Mouse (Mus musculus) hematopoietic stem cell, adult 5-6 weeks (primary cell): Measurements from ENCODE around the gene Gsx2. TPM values are rescaled to one million over a fixed set of nuclear protein-coding genes. Genes with fewer than 3 reads are reported as not detected.

ENCODE experiments used
- ATAC-seq, 2 experiments: fragments of 125-278 bp in 1 of 2; replicated peaks in 1 of 2; 2 replicates each; pipeline ENCODE4 v1.8.0; 2016 to 2017; ENCODE audit warnings: inconsistent platforms in 2 of 2, mild to moderate bottlenecking in 2 of 2, moderate number of reproducible peaks in 2 of 2, low read depth in 1 of 2, moderate TSS enrichment in 1 of 2; ENCODE audit not compliant: low FRiP score in 2 of 2, poor library complexity in 2 of 2, severe bottlenecking in 2 of 2, insufficient read depth in 1 of 2, low TSS enrichment in 1 of 2
- total RNA-seq: library from RNA; stranded (forward); fragments of 172-1452, 232-1000 nt; gene quantifications from 2 replicates; pipeline ENCODE4 v1.2.3, GENCODE M21; 2017

The Gsx2 gene
- total RNA-seq, result not detected in 2 replicates

- no peak for ATAC-seq
These were observed at the start of gene Gsx2 for GRCm38 (mm10) chr5:75075383-75075941. Gsx2 (plus strand) TSS chr5:75075601.

DNA sequence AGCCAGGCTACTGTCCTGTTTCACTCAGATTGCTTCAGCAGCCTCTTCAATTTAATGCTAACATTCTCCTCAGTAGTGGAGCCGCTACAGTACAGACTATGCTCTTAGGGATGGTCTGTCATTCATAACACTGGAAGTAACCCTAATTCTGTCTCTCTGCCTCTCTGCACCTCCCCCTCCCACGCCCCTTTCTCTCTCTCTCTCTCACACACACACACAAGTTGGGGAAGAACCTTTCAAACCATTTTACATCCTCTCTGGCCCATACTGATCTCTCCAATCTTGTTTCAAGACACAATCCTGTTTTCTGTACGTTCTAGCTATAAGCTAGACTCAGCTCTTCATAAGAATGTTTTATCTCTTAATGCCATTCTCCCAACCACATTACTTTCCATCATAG is 39.9 kb upstream of the Gsx2 start:
- ATAC-seq, result no peak

DNA sequence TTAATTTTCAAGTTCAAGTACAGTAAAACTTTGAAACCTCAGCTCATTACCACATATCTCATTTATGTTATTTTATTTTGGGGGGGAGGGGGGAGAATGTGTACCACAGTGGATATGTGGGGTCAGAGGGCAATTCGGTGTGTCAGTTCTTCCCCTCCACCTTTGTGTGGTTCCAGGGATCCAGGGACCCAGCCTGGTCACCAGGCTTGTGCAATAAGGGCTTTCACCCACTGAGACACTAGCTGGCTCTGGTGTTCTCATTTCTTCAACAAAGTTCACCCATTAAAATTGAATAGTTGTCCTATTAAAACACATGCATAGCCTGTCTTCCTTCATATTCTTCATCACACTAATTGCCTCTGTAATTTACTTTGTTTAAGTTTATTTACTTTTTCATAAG is 36.1 kb upstream of the Gsx2 start:
- ATAC-seq, result no peak

DNA sequence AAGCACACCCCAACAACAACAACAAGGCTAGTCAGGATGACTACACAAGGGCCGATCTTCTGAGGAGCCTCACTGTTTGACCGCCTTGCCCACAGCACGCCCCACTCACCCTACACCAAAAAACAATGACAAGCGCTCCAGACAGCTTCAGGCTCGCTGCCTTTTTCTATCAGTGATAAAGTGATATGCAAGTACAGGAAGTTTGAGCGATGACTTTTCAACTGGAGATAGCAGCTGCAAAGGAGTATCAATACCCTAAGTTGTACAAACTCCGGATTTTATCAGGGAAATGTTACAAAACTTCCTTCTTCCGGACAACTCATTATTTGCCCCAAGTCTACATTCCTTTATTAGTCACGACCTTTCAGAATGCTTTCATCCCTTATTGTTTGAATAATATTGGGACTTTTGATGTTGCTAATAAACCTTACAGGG is 32.4 kb upstream of the Gsx2 start:
- no peak for ATAC-seq

- ATAC-seq, result peak in 1 of 2 experiments; percentile 23; a peak in 2 of 4 replicates
These were observed 31.6 kb upstream of the Gsx2 start for GRCm38 (mm10) chr5:75043621-75044301.

DNA sequence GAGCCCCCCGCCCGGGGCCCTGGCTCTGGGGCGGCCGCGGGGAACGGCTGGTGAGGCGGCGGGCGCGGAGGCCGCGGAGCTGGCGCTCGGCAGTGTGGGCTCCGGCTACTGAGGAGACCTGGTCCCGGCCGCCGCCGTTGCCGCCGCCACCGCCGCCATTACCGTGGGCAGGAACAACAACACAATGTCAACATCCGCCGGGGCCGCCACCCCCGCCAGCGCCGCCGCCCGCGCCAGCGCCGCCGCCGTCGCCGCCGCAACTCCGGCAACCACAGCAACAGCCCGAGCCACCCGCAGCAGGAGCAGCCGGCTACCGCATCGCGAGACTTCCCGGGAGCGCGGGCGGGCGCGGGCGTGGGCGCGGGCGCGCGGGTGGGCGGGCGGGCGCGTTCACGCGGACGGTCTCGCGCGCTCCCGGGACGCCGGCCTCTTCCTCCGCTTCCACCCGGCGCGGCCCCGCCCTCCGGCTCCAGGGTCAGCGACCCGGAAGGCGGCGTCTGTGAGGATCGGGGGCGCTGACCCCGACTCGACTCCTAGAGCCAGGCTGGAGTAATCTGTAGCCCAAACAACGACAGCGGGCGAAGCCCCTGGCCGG is 31.0 kb upstream of the Gsx2 start, which contains the start of gene Chic2:
TSS of gene Chic2 (minus strand) at position 465 of the 595 bp plus-strand sequence.
- peak; percentile 51 to 74 for ATAC-seq

DNA sequence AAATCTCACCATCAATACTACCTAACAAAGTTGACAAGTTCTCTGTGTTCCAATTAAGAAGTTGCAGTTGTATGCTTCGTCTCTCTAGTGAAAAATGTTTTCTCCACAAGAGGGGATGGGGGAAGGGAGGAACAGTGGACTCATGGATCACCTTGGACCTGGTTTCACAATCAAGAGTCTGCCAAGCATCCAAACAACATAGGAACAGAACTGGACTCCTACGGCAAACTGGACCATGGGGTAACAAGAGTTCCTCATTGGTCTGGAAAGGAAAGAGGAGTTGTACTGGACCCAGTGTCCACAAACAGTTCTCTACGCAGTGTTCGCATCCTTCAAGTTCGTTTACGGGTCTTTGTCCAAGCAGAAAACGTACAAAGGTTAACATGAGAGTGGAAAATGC is 30.0 kb upstream of the Gsx2 start:
- ATAC-seq, result no peak

GRCm38 (mm10) chr5:75046681-75047321 is 28.6 kb upstream of the Gsx2 start:
- ATAC-seq, result no peak

GRCm38 (mm10) chr5:75051109-75051508 is 24.3 kb upstream of the Gsx2 start:
- ATAC-seq, result peak in 1 of 2 experiments; percentile 65; a peak in 2 of 4 replicates

DNA sequence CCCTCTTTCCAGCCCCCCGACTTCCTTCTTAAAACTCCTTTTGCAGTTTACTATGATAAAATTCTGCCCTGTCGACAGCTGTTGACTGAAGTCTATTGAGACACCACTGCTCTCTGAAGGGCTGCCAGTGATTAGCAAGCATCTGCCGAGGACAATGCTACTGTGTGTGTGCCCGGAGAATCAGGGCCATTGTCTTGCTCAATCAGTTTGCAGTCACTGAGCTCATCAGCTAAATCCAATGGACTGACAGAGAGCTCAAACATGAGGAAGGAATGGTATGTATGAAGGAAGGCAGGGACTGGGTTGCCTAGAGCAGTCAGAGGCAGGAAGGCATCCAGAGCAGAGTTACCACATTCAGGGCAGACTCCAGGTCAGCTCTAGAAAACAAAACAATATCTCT is 12.2 kb upstream of the Gsx2 start:
- no peak for ATAC-seq

GRCm38 (mm10) chr5:75066715-75067114 is 8.7 kb upstream of the Gsx2 start:
- ATAC-seq, result peak; percentile 38 to 50; a peak in 3 of 4 replicates

- peak in 1 of 2 experiments; percentile 46; a peak in 2 of 4 replicates for ATAC-seq
These were observed 8.2 kb upstream of the Gsx2 start for GRCm38 (mm10) chr5:75067125-75067756.

GRCm38 (mm10) chr5:75070132-75070531 is 5.3 kb upstream of the Gsx2 start:
- ATAC-seq, result no peak

GRCm38 (mm10) chr5:75070656-75071375 is 4.6 kb upstream of the Gsx2 start:
- no peak for ATAC-seq

DNA sequence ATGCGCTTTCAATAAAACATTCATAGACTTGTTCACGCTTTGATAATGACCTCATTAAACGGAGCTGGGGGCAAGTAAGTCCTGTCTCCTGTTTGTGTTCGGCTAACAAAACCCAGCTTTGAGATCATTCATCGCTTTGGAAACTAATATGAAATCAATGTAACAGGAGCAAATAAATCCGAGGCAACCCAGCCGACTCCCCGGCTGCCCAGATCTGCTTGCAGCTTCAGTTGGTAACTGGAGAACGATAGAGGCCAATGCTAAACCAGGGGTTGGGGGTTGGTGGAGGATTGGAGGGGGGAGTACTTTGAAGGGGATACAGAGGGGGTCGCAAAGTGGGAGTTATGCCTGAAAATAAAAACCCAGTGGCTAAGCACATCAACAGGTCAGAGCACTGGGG is 3.5 kb upstream of the Gsx2 start:
- no peak for ATAC-seq

DNA sequence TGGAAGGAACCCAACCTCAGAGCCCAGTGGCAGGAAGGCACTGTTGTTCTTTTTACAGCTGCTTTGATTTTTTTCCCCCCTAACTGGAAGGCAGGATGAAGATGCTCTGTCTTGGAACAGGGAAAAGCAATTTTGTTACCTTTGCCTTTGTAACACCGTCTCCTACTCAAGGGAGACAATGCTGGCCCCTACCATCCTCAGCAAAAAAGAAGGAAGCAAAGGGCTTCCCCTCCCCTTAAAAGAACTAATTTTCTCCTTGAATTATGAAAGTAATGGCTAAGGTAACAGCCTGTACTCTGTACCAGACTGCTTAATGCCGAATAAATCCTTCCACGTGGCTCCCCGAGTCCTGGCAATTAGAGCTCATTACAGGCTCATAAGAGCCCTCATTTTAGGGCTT is 2.9 kb upstream of the Gsx2 start:
- no peak for ATAC-seq

DNA sequence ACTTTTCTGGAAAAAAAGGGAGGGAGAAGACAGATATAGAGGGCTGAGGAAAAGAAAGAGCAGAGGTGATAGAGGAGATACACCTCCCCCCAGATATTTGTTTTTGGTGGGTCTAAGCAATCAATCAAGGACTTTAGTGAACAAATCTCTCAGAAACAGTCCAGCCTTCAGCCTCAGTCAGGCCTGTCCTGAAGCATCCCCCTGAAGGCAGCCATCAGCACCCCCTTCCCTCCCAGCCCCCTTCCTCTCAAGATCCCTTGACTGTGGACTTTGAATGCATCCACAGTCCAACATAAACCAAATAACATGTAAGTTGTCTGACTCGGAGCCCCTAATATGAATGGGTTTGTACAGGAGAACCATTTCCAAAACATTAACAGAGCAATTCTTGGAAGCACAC is 2.2 kb upstream of the Gsx2 start:
- no peak for ATAC-seq
